Mouse (Mus musculus): ENCODE measurements around the gene Piezo1. TPM values are rescaled to one million over a fixed set of nuclear protein-coding genes. Genes with fewer than 3 reads are reported as not detected.

The Piezo1 gene
- total and polyA plus RNA-seq, 2 experiments: 2.2 to 11.1 TPM

- Histone ChIP-seq H3K79me2 (ENCODE audit: control insufficient read depth, insufficient read depth, low read length) (no peaks in the 10 kb centered on the region), H3K36me3 (ENCODE audit: control insufficient read depth, insufficient read depth, low read length) (no peaks in the 10 kb centered on the region), H3K4me3 (ENCODE audit: insufficient read depth, low read depth, low read length) (no peak overlapping the region), H3K9ac (ENCODE audit: low read depth, low read length) (no peak overlapping the region), H3K27ac (replicated peaks; ENCODE audit: insufficient read depth, low read depth, low read length) (no peak overlapping the region), H3K4me1 (ENCODE audit: control insufficient read depth, insufficient read depth, low read length) (peaks cover 20% of the 10 kb centered on the region), H3K27me3 (ENCODE audit: control insufficient read depth, insufficient read depth, low read length) (no peaks in the 10 kb centered on the region)
- WGBS: 66% methylated on average over 10 of the region's 10 CpGs
- DNase-seq (ENCODE audit: extremely low read depth, low read depth, low spot score): no peak
- TF ChIP-seq CTCF (IDR thresholded peaks at IDR 0.05; ENCODE audit: low read depth, low read length) (no peak), POLR2A (IDR thresholded peaks at IDR 0.05; ENCODE audit: extremely low read depth, insufficient read depth, low read length) (no peak)
Measured at GRCm38 (mm10) chr8:122577116-122577515, 26.0 kb upstream of the Piezo1 start.

DNA sequence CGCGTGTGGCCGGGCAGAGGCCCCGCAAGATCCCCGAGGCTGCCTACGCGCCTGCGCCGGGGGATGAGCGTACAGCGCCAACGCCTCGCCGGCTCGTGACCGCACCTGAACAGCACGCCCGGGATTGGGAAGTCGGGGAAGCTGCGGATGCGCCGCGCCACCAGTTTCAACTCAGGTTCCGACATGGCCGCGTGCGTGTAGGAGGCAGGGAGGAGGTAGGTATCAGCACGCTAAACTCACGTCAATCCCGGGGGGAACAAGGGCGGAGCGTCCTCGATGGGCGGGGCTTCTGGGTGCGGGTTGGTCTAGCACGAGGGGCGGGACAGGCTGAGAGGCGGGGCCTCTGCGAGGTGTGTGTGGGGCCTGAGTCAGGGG is 25.5 kb upstream of the Piezo1 start, which contains the start of gene Aprt:
Gene Aprt (minus strand): TSS at position 262 of the 375 bp plus-strand sequence.
- Histone ChIP-seq H3K27ac (replicated peaks; ENCODE audit: insufficient read depth, low read depth, low read length) (peak within 1 kb of the TSS; percentile 57), H3K4me1 (ENCODE audit: control insufficient read depth, insufficient read depth, low read length) (peaks cover 20% of the 10 kb centered on the region)

DNA sequence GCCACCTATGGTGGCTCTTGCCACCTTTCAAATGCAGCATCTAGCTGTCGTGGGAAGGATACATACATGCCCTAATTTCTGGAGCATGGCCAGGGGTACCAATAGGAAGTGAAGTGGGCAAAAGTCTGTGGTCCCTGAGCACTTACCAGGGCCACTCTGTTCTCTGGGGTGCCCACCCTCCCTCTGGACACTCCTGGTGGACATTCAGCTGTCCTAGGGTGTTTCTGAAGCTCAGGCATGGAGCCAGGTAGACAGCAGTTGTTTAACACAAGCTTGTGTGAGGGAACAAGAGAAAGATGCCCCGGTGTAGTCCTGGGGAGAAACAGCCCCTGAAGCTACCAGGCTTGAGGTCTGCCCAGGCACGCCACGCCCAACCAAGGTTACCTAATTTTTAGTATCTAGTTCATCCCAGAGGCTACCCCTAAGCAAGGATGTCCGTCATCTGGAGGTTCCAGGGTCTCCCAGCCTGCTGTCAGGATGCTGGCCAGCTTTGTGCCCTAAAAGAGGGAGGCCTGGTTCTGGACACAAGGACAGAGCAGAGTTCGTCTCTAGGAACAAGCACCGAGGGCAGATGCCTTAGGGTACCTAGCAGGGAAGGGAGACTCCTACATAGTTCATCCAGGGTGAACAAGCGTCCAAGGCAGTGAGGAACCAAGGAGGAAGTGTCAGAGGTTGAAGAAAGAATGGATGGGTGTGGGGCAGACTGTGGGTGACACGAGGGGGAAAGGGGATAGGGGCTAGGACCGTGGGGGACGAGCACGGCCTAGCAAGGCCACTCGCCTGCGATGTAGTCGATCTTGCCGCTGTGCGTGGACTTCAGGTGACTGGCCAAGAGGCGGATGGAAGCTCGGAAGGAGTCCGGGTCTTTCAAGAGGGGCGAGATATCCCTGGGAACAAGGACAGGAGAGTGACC is 24.9 kb upstream of the Piezo1 start:
- H3K36me3 ChIP-seq (ENCODE audit: control insufficient read depth, insufficient read depth, low read length): no peaks in the 10 kb centered on the region
- H3K79me2 ChIP-seq (ENCODE audit: control insufficient read depth, insufficient read depth, low read length): no peaks in the 10 kb centered on the region
- 11% methylated on average over 21 of the region's 21 CpGs for WGBS
- no peaks in the 10 kb centered on the region for H3K27me3 ChIP-seq (ENCODE audit: control insufficient read depth, insufficient read depth, low read length)
- peak overlapping the region; percentile 57 for H3K27ac ChIP-seq (replicated peaks; ENCODE audit: insufficient read depth, low read depth, low read length)
- H3K9ac ChIP-seq (ENCODE audit: low read depth, low read length): peak overlapping the region; percentile 81
- H3K4me3 ChIP-seq (ENCODE audit: insufficient read depth, low read depth, low read length): peak overlapping the region; percentile 79
- TF ChIP-seq POLR2A (IDR thresholded peaks at IDR 0.05; ENCODE audit: extremely low read depth, insufficient read depth, low read length): no peak
- TF ChIP-seq CTCF (IDR thresholded peaks at IDR 0.05; ENCODE audit: low read depth, low read length): no peak
- peak; percentile 20 for DNase-seq (ENCODE audit: extremely low read depth, low read depth, low spot score)
- H3K4me1 ChIP-seq (ENCODE audit: control insufficient read depth, insufficient read depth, low read length): peaks cover 20% of the 10 kb centered on the region

More for the DNA sequence above, 25.5 kb upstream of the Piezo1 start, which contains the start of gene Aprt:
- DNase-seq (ENCODE audit: extremely low read depth, low read depth, low spot score): peak; percentile 76
- TF ChIP-seq POLR2A (IDR thresholded peaks at IDR 0.05; ENCODE audit: extremely low read depth, insufficient read depth, low read length): peak; percentile 72; the same call in 1 of the 2 replicates
- TF ChIP-seq CTCF (IDR thresholded peaks at IDR 0.05; ENCODE audit: low read depth, low read length): no peak
- under 1% methylated on average over 39 of the region's 39 CpGs for WGBS
- no peaks in the 10 kb centered on the region for H3K36me3 ChIP-seq (ENCODE audit: control insufficient read depth, insufficient read depth, low read length)
- H3K79me2 ChIP-seq (ENCODE audit: control insufficient read depth, insufficient read depth, low read length): no peaks in the 10 kb centered on the region
- peak within 1 kb of the TSS; percentile 81 for H3K9ac ChIP-seq (ENCODE audit: low read depth, low read length)
- H3K27me3 ChIP-seq (ENCODE audit: control insufficient read depth, insufficient read depth, low read length): no peaks in the 10 kb centered on the region
- H3K4me3 ChIP-seq (ENCODE audit: insufficient read depth, low read depth, low read length): peak within 1 kb of the TSS; percentile 79

DNA sequence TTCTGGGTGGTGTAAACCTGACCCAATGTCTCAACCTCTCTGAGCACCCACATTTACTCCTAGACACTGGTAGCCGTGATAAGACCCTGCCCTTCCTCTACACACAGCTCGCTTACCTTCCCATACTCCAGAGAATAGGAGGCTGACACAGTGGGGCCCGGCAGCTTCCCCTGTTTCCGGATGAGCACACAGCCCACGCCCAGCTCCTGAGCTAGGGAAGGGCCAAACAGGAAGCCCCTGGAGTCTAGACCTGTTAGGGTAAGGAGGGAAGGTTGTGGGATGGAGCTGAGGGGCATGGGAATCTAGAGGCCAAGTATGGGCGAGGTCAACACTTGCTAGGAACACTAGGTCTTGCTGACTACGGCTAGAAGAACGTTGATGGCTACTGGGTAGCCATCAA is 24.2 kb upstream of the Piezo1 start:
- H3K4me3 ChIP-seq (ENCODE audit: insufficient read depth, low read depth, low read length): no peak overlapping the region
- no peak overlapping the region for H3K9ac ChIP-seq (ENCODE audit: low read depth, low read length)
- H3K4me1 ChIP-seq (ENCODE audit: control insufficient read depth, insufficient read depth, low read length): peaks cover 20% of the 10 kb centered on the region
- no peaks in the 10 kb centered on the region for H3K27me3 ChIP-seq (ENCODE audit: control insufficient read depth, insufficient read depth, low read length)
- DNase-seq (ENCODE audit: extremely low read depth, low read depth, low spot score): no peak
- peak overlapping the region; percentile 76 for H3K27ac ChIP-seq (replicated peaks; ENCODE audit: insufficient read depth, low read depth, low read length)
- H3K79me2 ChIP-seq (ENCODE audit: control insufficient read depth, insufficient read depth, low read length): no peaks in the 10 kb centered on the region
- WGBS: 56% methylated on average over 8 of the region's 8 CpGs
- TF ChIP-seq POLR2A (IDR thresholded peaks at IDR 0.05; ENCODE audit: extremely low read depth, insufficient read depth, low read length) (no peak), CTCF (IDR thresholded peaks at IDR 0.05; ENCODE audit: low read depth, low read length) (no peak)
- no peaks in the 10 kb centered on the region for H3K36me3 ChIP-seq (ENCODE audit: control insufficient read depth, insufficient read depth, low read length)

DNA sequence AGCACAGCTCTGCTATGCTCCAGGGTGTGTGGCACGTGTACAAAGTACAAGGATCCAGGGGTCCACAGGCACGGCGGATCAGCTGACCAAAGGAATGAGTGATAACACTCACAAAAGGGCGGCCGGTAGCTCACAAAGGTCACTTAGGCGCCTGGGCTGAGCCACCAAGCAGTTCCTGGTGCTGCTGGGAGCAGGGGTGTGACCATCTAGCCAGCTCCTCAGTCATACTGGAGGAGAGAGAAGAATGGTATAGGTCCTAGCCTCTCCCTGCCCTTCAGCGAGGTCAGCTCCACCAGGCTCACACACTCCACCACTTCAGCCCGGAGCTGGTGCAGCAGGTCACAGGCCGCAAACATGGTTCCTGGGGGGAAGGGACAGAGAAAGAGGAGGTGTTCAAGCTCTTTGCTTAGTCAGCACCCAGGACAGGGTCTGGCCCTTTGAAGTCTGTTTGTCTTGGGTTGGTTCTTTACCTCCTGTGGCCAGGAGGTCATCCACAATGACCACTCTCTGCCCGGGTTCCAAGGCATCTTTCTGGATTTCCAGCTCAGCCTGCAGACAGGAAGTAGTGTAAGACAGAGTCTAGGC is 23.6 kb upstream of the Piezo1 start:
- Histone ChIP-seq H3K9ac (ENCODE audit: low read depth, low read length) (no peak overlapping the region), H3K27ac (replicated peaks; ENCODE audit: insufficient read depth, low read depth, low read length) (peak overlapping the region; percentile 76), H3K27me3 (ENCODE audit: control insufficient read depth, insufficient read depth, low read length) (no peaks in the 10 kb centered on the region), H3K4me3 (ENCODE audit: insufficient read depth, low read depth, low read length) (no peak overlapping the region), H3K79me2 (ENCODE audit: control insufficient read depth, insufficient read depth, low read length) (no peaks in the 10 kb centered on the region), H3K36me3 (ENCODE audit: control insufficient read depth, insufficient read depth, low read length) (no peaks in the 10 kb centered on the region), H3K4me1 (ENCODE audit: control insufficient read depth, insufficient read depth, low read length) (peaks cover 20% of the 10 kb centered on the region)
- TF ChIP-seq CTCF (IDR thresholded peaks at IDR 0.05; ENCODE audit: low read depth, low read length) (no peak), POLR2A (IDR thresholded peaks at IDR 0.05; ENCODE audit: extremely low read depth, insufficient read depth, low read length) (no peak)
- DNase-seq (ENCODE audit: extremely low read depth, low read depth, low spot score): peak; percentile 83
- WGBS: 12% methylated on average over 10 of the region's 10 CpGs
